Mouse (Mus musculus): Measurements from ENCODE around the gene Mtfr1l. TPM values are rescaled to one million over a fixed set of nuclear protein-coding genes. Genes with fewer than 3 reads are reported as not detected.
A peak's percentile ranks its signal among the peaks of the same experiment; 100 is the strongest.

Gene Mtfr1l
- polyA plus RNA-seq, 1 experiment from 2014 or later, result 137 TPM

DNA sequence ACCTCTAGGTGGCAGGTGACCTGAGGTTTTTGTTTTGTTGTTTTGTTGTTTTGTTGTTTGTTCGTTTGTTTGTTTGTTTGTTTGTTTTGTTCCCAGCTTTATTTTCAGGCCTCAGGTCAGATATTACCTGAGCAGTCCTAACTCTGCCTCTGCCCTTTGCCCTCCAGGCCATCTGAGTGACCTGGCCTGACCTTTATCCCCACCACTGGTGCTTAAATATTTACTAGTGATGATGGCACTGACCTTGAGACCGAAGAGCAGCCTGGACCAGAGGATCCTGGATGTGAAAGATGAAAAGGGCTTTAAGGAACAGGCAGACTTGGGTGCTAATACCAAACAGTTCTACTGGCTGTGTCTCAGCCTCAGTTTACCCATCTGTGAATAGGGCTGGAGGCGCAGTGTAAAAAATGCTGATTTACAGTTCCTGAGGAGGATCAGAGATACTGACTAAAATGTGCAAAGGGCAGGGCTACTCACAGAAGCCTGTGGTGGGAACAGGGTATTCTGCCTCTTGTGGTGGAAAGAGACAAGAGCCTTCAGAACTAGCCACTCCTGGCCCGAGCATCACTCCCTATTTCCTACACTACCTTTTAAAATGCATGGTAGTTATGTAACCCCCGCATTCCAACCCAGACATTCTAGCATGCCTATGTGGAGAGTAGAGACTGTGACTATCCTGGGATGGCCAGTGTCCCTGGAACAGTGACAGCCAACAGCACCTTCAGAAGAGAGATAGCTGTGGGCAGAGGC, 49.9 kb downstream of the Mtfr1l start:
- Histone ChIP-seq H3K27me3 (ENCODE audit: insufficient read depth, low read length) (no peaks in the 10 kb centered on the region), H3K9me3 (replicated peaks; ENCODE audit: low read length) (no peaks in the 10 kb centered on the region), H3K4me1 (replicated peaks; ENCODE audit: insufficient read depth, low read length) (no peaks in the 10 kb centered on the region), H3K9ac (ENCODE audit: low read depth, low read length) (no peak overlapping the region), H3K4me3 (replicated peaks; ENCODE audit: low read depth, low read length) (no peak overlapping the region), H3K36me3 (ENCODE audit: insufficient read depth, low read length) (no peaks in the 10 kb centered on the region), H3K27ac (no peak overlapping the region), H3K4me2 (ENCODE audit: low read length) (no peak overlapping the region)
- DNase-seq (ENCODE audit: low spot score) (no peak), ATAC-seq (replicated peaks; ENCODE audit: low FRiP score, low read depth) (no peak)
- whole genome bisulfite sequencing, result 85% methylated on average over 5 of the region's 5 CpGs
- TF ChIP-seq CTCF (IDR thresholded peaks at IDR 0.05; ENCODE audit: low read depth), result peak; percentile 33; the same call in 1 of the 2 replicates

DNA sequence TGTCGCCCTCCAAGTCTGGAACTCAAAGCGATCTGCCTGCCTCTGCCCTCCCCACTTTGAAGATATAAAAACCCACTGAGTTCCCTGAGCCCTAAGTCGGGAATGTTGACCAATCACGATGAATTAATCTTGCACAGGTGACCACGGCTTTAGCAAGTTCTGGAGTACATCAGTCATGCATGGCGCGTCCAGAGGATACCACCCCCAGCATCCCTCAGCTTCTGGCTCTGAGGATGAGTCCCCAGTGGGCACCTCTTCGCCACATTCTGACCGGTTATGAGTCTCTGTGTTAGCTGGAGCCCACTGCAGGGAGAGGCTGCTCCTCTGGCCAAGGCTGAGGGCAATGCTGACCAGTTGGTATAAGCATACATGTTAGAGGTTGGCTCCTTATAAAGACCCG, 51.0 kb downstream of the Mtfr1l start:
- no peaks in the 10 kb centered on the region for H3K36me3 ChIP-seq (ENCODE audit: insufficient read depth, low read length)
- no peaks in the 10 kb centered on the region for H3K4me1 ChIP-seq (replicated peaks; ENCODE audit: insufficient read depth, low read length)
- no peak overlapping the region for H3K4me2 ChIP-seq (ENCODE audit: low read length)
- TF ChIP-seq CTCF (IDR thresholded peaks at IDR 0.05; ENCODE audit: low read depth), result no peak
- no peaks in the 10 kb centered on the region for H3K27me3 ChIP-seq (ENCODE audit: insufficient read depth, low read length)
- H3K27ac ChIP-seq, result no peak overlapping the region
- H3K9me3 ChIP-seq (replicated peaks; ENCODE audit: low read length), result no peaks in the 10 kb centered on the region
- DNase-seq (ENCODE audit: low spot score) (no peak), ATAC-seq (replicated peaks; ENCODE audit: low FRiP score, low read depth) (no peak)
- H3K4me3 ChIP-seq (replicated peaks; ENCODE audit: low read depth, low read length), result no peak overlapping the region
- WGBS, result 74% methylated on average over 10 of the region's 10 CpGs
- no peak overlapping the region for H3K9ac ChIP-seq (ENCODE audit: low read depth, low read length)

DNA sequence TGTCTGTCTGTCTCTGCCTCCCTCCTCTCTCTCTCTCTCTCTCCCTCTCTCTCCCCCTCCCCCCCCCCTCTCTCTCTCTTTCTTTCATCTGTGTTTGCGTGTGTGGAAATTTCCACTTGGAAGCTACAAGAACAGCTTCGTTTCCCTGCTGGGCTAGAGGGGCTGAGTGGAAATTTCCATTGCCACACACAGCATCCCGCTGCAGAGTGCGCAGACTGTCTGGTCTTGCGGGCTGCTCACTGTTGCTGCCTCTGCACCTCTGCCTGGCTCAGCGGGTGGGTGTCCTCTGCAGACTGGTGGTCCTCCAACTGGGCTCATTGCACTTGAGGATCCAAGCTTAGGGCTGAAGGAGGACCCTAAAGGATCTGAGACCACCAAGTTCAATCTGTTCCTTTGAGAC, 51.5 kb downstream of the Mtfr1l start:
- ATAC-seq (replicated peaks; ENCODE audit: low FRiP score, low read depth) (no peak), DNase-seq (ENCODE audit: low spot score) (peak; percentile 33)
- Histone ChIP-seq H3K4me3 (replicated peaks; ENCODE audit: low read depth, low read length) (no peak overlapping the region), H3K9me3 (replicated peaks; ENCODE audit: low read length) (no peaks in the 10 kb centered on the region), H3K4me2 (ENCODE audit: low read length) (no peak overlapping the region), H3K27ac (no peak overlapping the region), H3K4me1 (replicated peaks; ENCODE audit: insufficient read depth, low read length) (no peaks in the 10 kb centered on the region), H3K36me3 (ENCODE audit: insufficient read depth, low read length) (no peaks in the 10 kb centered on the region), H3K27me3 (ENCODE audit: insufficient read depth, low read length) (no peaks in the 10 kb centered on the region), H3K9ac (ENCODE audit: low read depth, low read length) (no peak overlapping the region)
- WGBS, result 41% methylated on average over 6 of the region's 6 CpGs
- no peak for TF ChIP-seq CTCF (IDR thresholded peaks at IDR 0.05; ENCODE audit: low read depth)

DNA sequence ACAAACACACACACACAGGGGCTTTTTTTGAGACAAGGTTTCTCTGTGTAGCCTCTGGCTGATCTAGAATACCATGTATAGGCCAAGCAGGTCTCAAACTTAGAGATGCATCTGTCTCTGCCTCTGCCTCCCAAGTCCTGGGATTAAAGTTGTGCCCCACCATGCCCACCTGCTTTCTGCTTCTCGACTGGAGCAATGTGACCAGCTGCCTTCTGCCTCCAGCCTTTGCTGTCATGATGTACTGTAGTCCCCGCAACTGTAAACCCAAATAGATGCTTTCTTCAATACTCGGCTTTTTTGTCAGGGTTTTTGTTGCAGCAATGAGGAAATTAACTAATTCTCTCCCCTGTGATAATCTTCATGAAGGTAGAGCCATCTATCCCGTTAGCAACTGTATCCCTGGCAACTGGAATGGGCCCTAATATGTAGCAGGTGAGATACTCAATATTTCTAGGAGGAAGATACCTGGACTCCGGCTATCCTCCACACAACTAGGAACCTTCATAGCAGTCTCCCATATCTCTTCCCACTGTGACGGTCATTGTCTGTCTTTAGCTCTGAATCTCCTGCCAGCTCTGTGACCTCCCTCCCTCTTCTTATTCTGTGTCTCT, 52.0 kb downstream of the Mtfr1l start:
- Histone ChIP-seq H3K4me3 (replicated peaks; ENCODE audit: low read depth, low read length) (no peak overlapping the region), H3K27me3 (ENCODE audit: insufficient read depth, low read length) (no peaks in the 10 kb centered on the region), H3K36me3 (ENCODE audit: insufficient read depth, low read length) (no peaks in the 10 kb centered on the region), H3K4me1 (replicated peaks; ENCODE audit: insufficient read depth, low read length) (no peaks in the 10 kb centered on the region), H3K9me3 (replicated peaks; ENCODE audit: low read length) (no peaks in the 10 kb centered on the region), H3K27ac (no peak overlapping the region), H3K4me2 (ENCODE audit: low read length) (no peak overlapping the region), H3K9ac (ENCODE audit: low read depth, low read length) (no peak overlapping the region)
- no peak for ATAC-seq (replicated peaks; ENCODE audit: low FRiP score, low read depth)
- 65% methylated on average over 6 of the region's 6 CpGs for WGBS
- DNase-seq (ENCODE audit: low spot score), result no peak
- TF ChIP-seq CTCF (IDR thresholded peaks at IDR 0.05; ENCODE audit: low read depth), result no peak

DNA sequence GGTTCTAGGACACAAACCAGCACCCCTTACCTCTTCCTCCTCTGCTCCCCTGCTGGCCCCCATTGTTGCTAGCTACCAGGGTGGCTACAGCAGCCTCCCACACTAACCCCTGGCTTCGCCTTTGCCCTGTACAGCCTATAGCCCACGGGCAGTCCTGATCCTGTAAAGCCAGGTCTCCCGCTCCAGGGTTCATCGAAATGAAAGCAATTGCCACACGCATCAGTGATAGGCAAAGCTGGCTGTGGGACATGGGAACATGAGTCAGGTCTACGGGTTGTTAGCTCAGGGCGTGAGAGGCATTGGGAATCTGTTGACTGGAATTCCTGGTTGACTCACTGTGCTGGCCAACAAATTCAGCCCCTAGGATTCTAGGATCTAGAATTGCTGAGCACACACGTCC, 52.7 kb downstream of the Mtfr1l start:
- Histone ChIP-seq H3K9me3 (replicated peaks; ENCODE audit: low read length) (no peaks in the 10 kb centered on the region), H3K27me3 (ENCODE audit: insufficient read depth, low read length) (no peaks in the 10 kb centered on the region), H3K27ac (no peak overlapping the region), H3K36me3 (ENCODE audit: insufficient read depth, low read length) (no peaks in the 10 kb centered on the region), H3K4me1 (replicated peaks; ENCODE audit: insufficient read depth, low read length) (no peaks in the 10 kb centered on the region), H3K9ac (ENCODE audit: low read depth, low read length) (no peak overlapping the region), H3K4me2 (ENCODE audit: low read length) (no peak overlapping the region), H3K4me3 (replicated peaks; ENCODE audit: low read depth, low read length) (no peak overlapping the region)
- no peak for TF ChIP-seq CTCF (IDR thresholded peaks at IDR 0.05; ENCODE audit: low read depth)
- ATAC-seq (replicated peaks; ENCODE audit: low FRiP score, low read depth) (no peak), DNase-seq (ENCODE audit: low spot score) (no peak)
- 65% methylated on average over 8 of the region's 8 CpGs for WGBS

DNA sequence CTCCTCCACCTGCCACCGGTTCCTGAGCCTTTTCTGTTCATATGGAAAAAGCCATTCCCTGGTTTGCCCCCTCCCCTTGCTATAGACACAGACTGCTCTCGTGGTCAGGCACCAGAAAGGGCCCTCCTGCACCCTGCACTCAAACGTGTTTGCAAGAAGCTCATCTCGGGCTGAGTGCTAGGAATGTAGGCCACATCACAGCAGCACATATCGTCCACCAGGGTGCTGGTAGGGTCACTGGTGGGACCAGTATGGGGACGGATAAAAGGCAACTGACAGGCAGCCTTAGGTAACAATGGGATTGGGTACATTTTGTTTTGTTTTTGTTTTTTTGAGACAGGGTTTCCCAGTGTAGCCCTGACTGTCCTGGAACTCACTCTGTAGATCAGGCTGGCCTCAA, 53.9 kb downstream of the Mtfr1l start:
- Histone ChIP-seq H3K27me3 (ENCODE audit: insufficient read depth, low read length) (no peaks in the 10 kb centered on the region), H3K4me3 (replicated peaks; ENCODE audit: low read depth, low read length) (no peak overlapping the region), H3K4me2 (ENCODE audit: low read length) (no peak overlapping the region), H3K9ac (ENCODE audit: low read depth, low read length) (no peak overlapping the region), H3K9me3 (replicated peaks; ENCODE audit: low read length) (no peaks in the 10 kb centered on the region), H3K36me3 (ENCODE audit: insufficient read depth, low read length) (no peaks in the 10 kb centered on the region), H3K27ac (no peak overlapping the region), H3K4me1 (replicated peaks; ENCODE audit: insufficient read depth, low read length) (no peaks in the 10 kb centered on the region)
- no peak for DNase-seq (ENCODE audit: low spot score)
- 64% methylated on average over 6 of the region's 6 CpGs for WGBS
- TF ChIP-seq CTCF (IDR thresholded peaks at IDR 0.05; ENCODE audit: low read depth), result no peak
- no peak for ATAC-seq (replicated peaks; ENCODE audit: low FRiP score, low read depth)

Measured in kidney, postnatal 0 days (tissue).